Mouse (Mus musculus): ENCODE measurements around the gene Cat. TPM values are rescaled to one million over a fixed set of nuclear protein-coding genes. Genes with fewer than 3 reads are reported as not detected.

The Cat gene
- total RNA-seq, 2 experiments from 2014 or later: 83.3 to 108 TPM

GRCm38 (mm10) chr2:103448947-103449560 is 35.9 kb downstream of the Cat start:
- intact Hi-C loops (cut with DNase I): no loop called here
- no peak for DNase-seq

DNA sequence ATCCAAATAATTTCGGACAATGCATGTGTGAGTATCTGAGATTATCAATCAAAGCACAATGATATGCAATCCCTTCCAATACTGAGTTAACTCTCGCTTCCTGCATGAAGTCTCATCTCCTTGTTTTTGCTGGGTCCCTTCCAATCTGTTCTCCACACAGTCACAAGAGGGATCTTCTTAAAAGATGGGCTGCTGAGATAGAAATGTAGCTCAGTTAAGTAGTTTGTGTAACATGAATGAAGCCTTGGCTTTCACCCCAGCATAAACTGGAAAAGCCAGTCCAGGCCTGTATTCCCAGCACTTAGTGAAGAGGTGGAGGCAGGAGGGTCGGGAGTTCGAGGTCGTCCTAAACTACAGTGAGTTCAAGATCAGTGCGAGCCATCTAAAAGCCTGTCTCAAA is 38.6 kb downstream of the Cat start:
- intact Hi-C loops (cut with DNase I): no loop called here
- no peak for DNase-seq

DNA sequence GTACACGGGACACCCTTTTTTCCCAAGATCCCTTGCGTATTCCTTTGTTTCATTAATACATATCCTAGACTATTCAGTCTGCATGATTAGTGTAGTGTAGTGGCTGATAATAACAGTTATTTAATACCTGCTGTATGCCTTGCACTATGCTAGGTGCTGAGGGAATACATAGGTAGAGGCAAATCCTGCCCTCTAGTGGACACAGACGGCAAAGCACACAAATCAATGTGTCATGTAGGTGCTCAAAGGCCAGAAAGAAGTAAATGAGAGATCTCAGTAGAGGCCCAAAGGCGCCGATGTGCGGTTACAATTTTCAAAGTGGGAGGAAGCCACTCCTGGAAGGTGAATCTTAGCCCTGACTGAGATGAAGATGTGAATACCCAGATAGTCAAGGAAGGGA is 39.2 kb downstream of the Cat start:
- intact Hi-C loops (cut with DNase I): no loop called here
- no peak for DNase-seq

GRCm38 (mm10) chr2:103439710-103440109 is 45.2 kb downstream of the Cat start:
- peak; percentile 48 to 57 for DNase-seq
- intact Hi-C loops (cut with DNase I): no loop called here

DNA sequence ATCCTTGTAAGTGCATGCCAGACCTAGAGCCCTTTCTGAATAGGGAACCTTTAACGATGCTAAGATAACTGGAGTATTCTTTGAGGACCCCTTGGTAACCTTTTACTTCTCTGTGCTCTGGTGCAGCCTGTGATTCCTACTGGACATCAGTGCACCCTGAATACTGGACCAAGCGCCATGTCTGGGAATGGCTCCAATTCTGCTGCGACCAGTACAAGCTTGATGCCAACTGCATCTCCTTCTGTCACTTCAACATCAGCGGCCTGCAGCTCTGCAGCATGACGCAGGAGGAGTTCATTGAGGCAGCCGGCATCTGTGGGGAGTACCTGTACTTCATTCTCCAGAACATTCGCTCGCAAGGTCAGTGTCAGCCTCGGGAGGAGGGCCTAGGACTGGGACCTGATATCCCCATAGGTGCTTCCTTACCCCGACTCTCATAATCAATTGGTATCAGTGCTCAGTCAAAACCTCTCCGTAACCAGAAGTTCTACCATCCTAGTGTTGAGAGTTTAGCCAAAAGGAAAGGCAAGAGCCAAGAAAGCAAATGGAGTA is 45.8 kb downstream of the Cat start:
- intact Hi-C loops (cut with DNase I): no loop called here

DNA sequence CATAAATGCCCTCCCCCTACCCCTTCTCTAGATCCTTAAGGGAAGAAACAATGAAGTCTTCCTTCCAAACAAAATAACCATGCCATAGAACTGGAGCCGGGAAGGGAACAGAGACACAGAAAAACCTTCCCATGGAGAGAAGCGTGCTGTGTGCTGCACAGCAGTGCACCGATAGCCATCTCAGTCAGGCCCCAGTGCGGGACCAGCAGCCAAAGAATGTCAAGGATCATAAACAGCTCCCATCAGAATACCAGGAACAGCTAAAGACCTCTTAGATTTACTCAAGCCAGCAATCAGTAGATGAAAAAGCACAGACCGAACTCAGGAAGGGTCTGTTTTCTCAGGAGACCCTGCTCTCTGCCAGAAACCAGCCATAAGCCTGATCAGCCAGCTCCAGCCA is 48.4 kb downstream of the Cat start:
- intact Hi-C loops (cut with DNase I): no loop called here
- DNase-seq: no peak

More for the DNA sequence above, 45.8 kb downstream of the Cat start:
- no peak for DNase-seq

GRCm38 (mm10) chr2:103435110-103435509 is 49.9 kb downstream of the Cat start:
- intact Hi-C loops (cut with DNase I): no loop called here
- no peak for DNase-seq

GRCm38 (mm10) chr2:103432695-103433275 is 52.2 kb downstream of the Cat start:
- no peak for DNase-seq
- intact Hi-C loops (cut with DNase I): no loop called here

- intact Hi-C loops (cut with DNase I): no loop called here
- no peak for DNase-seq
Measured at GRCm38 (mm10) chr2:103430712-103431111, 54.2 kb downstream of the Cat start.

- intact Hi-C loops (cut with DNase I): no loop called here
- no peak for DNase-seq
Measured at GRCm38 (mm10) chr2:103428356-103428755, 56.6 kb downstream of the Cat start.

DNA sequence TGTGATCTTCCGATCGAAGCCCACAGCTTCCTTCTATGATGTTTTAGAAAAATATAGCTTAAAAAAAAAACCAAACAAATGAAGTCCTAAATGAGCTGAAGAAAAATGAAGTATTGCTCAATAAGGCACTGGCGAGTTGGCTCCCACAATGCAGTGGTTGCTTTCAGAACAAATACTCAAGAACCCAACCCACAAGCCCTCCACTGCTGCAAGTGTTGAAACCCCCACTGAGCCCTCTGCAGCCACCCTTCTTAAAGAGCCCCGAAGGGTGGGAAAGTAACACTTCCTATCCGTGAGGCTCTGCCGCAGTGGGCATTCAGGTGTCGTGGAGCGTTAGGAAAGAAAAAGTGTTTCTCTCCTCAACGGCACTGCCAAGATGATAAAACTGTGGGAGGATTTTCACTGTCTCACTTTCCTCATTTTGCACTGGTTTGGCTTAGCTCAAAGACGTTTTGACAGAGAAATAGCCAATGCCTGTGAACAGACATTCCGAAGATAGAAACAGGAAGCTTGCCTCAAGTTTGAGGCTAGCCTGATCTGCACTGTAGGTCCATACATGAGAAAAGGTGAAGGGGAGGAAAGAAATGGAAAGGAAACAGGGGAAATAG is 59.4 kb downstream of the Cat start:
- no peak for DNase-seq
- intact Hi-C loops (cut with DNase I): no loop called here

GRCm38 (mm10) chr2:103424349-103425026 is 60.5 kb downstream of the Cat start:
- intact Hi-C loops (cut with DNase I): no loop called here
- peak in 1 of 2 experiments; percentile 39 for DNase-seq

DNA sequence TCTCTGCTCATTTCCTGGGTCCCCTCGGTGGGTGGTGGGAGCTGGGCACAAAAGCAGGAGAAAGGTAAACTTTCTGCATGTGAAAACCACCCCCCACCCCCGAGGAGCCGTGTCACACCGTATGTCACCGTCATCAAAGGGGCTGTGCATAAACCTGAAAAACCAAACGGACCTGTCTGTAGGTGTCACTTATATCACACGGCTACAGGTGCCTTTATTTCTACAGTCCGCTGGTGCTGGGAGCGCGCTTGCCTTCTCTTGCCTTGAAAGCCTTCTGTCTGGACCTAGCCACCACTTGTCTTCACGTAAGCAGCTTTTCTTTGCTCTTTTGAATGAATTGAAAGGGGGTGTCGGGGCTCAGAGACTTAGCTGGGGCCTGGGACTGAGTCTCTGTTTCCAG is 61.1 kb downstream of the Cat start:
- no peak for DNase-seq
- intact Hi-C loops (cut with DNase I): no loop called here

DNA sequence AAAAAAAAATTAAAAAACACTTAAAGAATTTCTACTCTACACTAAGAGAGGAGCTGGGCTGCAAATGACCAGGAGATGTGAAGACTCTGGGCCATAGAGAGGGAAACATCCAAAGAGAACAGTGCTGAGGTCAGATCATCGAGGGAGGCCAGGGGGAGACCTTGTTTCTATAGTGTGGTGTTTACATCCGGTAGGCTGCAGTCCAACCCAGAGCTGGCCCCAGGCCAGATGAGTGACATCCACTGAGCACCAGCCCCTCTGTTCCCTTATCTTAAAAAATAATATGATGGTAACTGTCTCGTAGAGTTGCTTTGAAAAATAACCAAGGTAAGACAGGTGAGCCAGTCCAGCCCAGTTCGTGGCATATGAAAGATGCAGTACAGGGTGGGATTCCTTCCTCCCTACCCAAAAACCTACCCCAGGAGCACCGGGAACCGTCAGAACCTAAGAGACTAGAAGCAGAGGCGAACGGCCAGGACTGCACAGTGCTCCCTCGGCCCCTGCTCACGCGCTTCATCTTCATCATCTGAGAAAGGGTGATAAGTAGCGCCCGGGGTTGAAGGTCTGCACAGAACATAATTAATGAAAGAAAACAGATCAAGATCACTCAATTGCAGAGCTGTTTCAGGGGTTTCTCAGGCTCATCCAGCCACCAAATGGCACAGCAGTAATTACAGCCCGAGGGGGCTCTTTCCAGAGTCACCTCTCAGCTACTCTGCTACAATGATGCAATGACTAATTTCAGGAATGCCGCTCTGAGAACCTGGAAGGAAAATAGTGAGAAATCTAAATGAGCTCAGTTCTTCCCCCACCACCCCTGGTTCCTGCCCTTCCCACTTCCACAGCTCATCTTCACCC is 64.1 kb downstream of the Cat start:
- intact Hi-C loops (cut with DNase I): no loop called here
- no peak for DNase-seq

GRCm38 (mm10) chr2:103415774-103416173 is 69.2 kb downstream of the Cat start:
- no peak for DNase-seq
- intact Hi-C loops (cut with DNase I): no loop called here

DNA sequence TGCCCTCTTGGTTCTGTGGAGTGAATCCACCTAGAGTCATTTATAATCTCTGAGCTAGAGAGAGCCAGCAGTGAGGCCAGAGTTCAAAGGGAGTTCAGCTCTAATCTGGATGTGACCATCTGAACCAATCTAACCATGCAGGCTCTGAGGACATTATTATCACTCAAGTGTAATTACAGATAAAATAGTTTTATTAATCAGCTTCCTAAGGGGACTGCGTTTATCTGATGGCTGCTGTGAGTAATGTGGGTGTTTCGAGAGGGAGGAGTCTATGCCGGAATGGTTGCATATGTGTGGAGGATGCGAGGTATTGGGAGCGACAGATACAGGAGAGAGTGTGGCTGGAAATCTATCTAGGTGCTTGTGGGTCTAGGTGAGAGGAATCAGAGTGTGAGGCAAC is 71.6 kb downstream of the Cat start:
- no peak for DNase-seq
- intact Hi-C loops (cut with DNase I): no loop called here

DNA sequence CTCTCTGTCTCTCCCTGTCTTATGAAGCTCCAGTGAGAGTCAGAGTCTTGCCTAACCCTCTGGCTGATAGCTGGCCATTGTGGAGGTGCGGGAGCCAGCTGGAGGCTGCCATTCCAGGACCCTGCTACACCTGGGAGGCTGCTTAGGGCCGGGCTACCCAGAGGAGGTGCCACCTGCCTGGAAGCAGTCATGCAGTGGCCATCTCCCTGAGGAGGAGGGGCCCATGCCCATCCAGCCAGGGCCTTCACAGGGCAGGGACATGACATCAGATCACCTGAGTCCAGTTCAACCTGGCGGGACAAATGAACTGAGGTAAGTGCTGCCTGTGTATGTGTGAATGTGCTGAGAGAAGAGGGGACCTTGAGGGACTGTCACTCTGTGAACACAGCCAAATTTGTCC is 73.1 kb downstream of the Cat start:
- intact Hi-C loops (cut with DNase I): no loop called here
- no peak for DNase-seq

DNA sequence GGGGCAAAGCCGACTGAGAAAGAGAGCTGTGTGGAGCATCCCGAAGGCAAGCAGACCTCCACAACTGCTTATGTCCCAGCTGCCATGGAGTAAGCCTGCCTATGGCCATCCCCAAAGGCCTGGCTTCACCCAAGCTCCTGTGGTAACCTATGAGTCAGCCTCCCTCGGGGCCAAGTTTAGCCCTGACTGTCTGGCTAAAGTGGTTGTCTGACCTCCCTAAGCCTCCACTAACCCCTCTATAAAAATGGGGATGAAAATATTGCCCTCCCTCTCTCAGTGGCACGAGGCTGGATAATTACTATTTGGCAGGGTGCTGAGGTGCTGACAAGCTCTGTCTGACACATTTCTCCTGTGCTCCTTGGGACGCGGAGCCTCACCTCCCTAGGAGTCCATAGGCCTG is 73.6 kb downstream of the Cat start, which contains the start of gene Elf5:
Gene Elf5 (plus strand): TSS at position 341 of the 400 bp plus-strand sequence.
- DNase-seq: no peak
- intact Hi-C loops (cut with DNase I): no loop called here

DNA sequence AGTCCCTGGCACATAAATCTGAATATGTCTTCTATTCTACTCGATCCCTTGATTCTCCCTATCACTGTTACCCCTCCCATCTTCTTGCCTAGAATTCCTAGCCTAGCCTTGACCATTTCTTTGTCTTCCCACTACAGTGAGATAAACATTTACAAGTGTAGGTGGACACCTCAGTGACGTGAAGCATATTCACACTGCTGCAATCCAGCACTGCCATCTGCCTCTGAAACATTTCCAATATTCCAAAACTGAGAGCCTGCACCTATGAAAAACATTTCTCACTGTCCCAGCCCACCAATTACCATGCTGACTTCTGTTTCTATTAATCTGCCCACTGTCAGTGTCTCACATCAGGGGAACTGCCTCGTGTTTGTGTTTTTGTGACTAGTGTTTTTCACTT is 78.7 kb downstream of the Cat start:
- intact Hi-C loops (cut with DNase I): no loop called here
- DNase-seq: no peak

Data from gastrocnemius, postnatal 36 days (tissue).